ENCODE assay signal across 13 mouse cellular contexts in the genomic region with DNA sequence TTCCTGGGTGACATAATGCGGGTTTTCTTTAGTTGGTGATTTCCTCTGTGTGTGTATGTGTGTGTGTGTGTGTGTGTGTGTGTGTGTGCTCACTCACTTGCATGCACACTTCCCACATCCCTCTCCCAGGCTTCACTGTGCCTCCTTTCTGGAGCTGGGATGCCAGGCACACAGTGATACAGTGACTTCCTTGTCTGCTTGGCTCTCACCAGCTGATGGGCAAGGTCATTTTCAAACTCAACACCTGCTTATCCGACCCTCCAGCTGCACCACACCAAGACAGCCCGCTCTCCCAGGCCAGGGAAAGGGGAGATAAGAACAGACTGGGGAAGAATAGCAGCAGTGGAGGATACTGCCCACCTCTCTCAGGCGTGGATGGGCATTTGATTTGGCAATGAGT. TPM values are rescaled to one million over a fixed set of nuclear protein-coding genes. Genes with fewer than 3 reads are reported as not detected.
A peak's percentile ranks its signal among the peaks of the same experiment; 100 is the strongest.
DNase-seq lines count a peak whose midpoint lies in the region; ATAC-seq lines count a peak whose summit lies in the region.
"Had no signal": no experiment of that assay in that cellular context is flagged by ENCODE, and none has a peak within 500 bp of the region (broad histone marks: within the 10 kb centered on the region; RNA-seq: fewer than 3 reads in every experiment).

No protein-coding gene starts in this region.

- no peak overlapping the region for H3K4me3 ChIP-seq in heart, embryonic 15.5 days
- H3K4me3 ChIP-seq in neural tube, embryonic 13.5 days: no peak overlapping the region
- no peak overlapping the region for H3K4me3 ChIP-seq in hindbrain, embryonic 15.5 days
- H3K4me3 ChIP-seq in stomach, embryonic 15.5 days (replicated peaks): no peak overlapping the region
- H3K4me3 ChIP-seq: heart, adult 2 months; liver, embryonic 15.5 days had no signal

- peaks cover 47% of the 10 kb centered on the region for H3K4me1 ChIP-seq in heart, embryonic 15.5 days (replicated peaks)
- H3K4me1 ChIP-seq in neural tube, embryonic 13.5 days (replicated peaks): peaks cover 5% of the 10 kb centered on the region
- peaks cover 8% of the 10 kb centered on the region; the same call in 1 of the 2 replicates for H3K4me1 ChIP-seq in hindbrain, embryonic 15.5 days (replicated peaks)
- H3K4me1 ChIP-seq in stomach, embryonic 15.5 days: peaks cover 5% of the 10 kb centered on the region; the same call in 1 of the 2 replicates
- H3K4me1 ChIP-seq: liver, embryonic 15.5 days had no signal

- no peaks in the 10 kb centered on the region for H3K9me3 ChIP-seq in heart, embryonic 15.5 days (replicated peaks)
- H3K9me3 ChIP-seq in neural tube, embryonic 13.5 days: no peaks in the 10 kb centered on the region
- no peaks in the 10 kb centered on the region for H3K9me3 ChIP-seq in hindbrain, embryonic 15.5 days
- no peaks in the 10 kb centered on the region for H3K9me3 ChIP-seq in stomach, embryonic 15.5 days
- H3K9me3 ChIP-seq: liver, embryonic 15.5 days had no signal

- 21% methylated on average over 4 of the region's 4 CpGs for WGBS in heart, embryonic 15.5 days
- 80% methylated on average over 4 of the region's 4 CpGs for WGBS in neural tube, embryonic 13.5 days
- WGBS in hindbrain, embryonic 15.5 days: 48% methylated on average over 4 of the region's 4 CpGs
- 61% methylated on average over 4 of the region's 4 CpGs for WGBS in stomach, embryonic 15.5 days

- H3K9ac ChIP-seq in heart, embryonic 15.5 days: no peak overlapping the region
- no peak overlapping the region for H3K9ac ChIP-seq in neural tube, embryonic 13.5 days
- H3K9ac ChIP-seq in hindbrain, embryonic 15.5 days: no peak overlapping the region
- no peak overlapping the region for H3K9ac ChIP-seq in stomach, embryonic 15.5 days
- H3K9ac ChIP-seq: liver, embryonic 15.5 days had no signal

- DNase-seq in heart, adult 8-10 months (ENCODE audit: low spot score): no peak
- DNase-seq in neural tube, embryonic 10.5 days (ENCODE audit: extremely low spot score, low spot score): no peak
- no peak for DNase-seq in urinary bladder, postnatal 10 days (ENCODE audit: low spot score)
- DNase-seq in spleen, postnatal 4 days (ENCODE audit: low spot score in 2 of 2): no peak
- DNase-seq: adrenal gland, adult 8-10 months; heart, adult 2 months; thymus, adult 2 months had no signal

- peak; percentile 72 for ATAC-seq in heart, embryonic 15.5 days (replicated peaks; ENCODE audit: insufficient number of reproducible peaks, insufficient read depth, low FRiP score, low read depth)
- peak; percentile 69 for ATAC-seq in neural tube, embryonic 13.5 days (ENCODE audit: low read depth)
- peak; percentile 84 for ATAC-seq in hindbrain, embryonic 15.5 days (ENCODE audit: low FRiP score, low read depth)
- peak; percentile 36; the same call in 1 of the 2 replicates for ATAC-seq in stomach, embryonic 15.5 days (ENCODE audit: insufficient read depth, low FRiP score, low read depth)
- ATAC-seq: Patski had no signal

- H3K4me2 ChIP-seq in heart, embryonic 15.5 days: peak overlapping the region; percentile 8; the same call in 1 of the 2 replicates
- H3K4me2 ChIP-seq in neural tube, embryonic 13.5 days: no peak overlapping the region
- H3K4me2 ChIP-seq in hindbrain, embryonic 15.5 days: no peak overlapping the region
- H3K4me2 ChIP-seq in stomach, embryonic 15.5 days: no peak overlapping the region
- H3K4me2 ChIP-seq: liver, embryonic 15.5 days had no signal

- no peaks in the 10 kb centered on the region for H3K36me3 ChIP-seq in heart, embryonic 15.5 days
- H3K36me3 ChIP-seq in neural tube, embryonic 13.5 days: no peaks in the 10 kb centered on the region
- no peaks in the 10 kb centered on the region for H3K36me3 ChIP-seq in hindbrain, embryonic 15.5 days
- H3K36me3 ChIP-seq in stomach, embryonic 15.5 days: no peaks in the 10 kb centered on the region
- H3K36me3 ChIP-seq: liver, embryonic 15.5 days had no signal

- H3K27me3 ChIP-seq in heart, embryonic 15.5 days: peaks cover under 1% of the 10 kb centered on the region; the same call in 1 of the 2 replicates
- H3K27me3 ChIP-seq in neural tube, embryonic 13.5 days: no peaks in the 10 kb centered on the region
- H3K27me3 ChIP-seq in hindbrain, embryonic 15.5 days: no peaks in the 10 kb centered on the region
- no peaks in the 10 kb centered on the region for H3K27me3 ChIP-seq in stomach, embryonic 15.5 days (replicated peaks)
- H3K27me3 ChIP-seq: liver, embryonic 15.5 days; Patski had no signal

- peak overlapping the region; percentile 61 for H3K27ac ChIP-seq in heart, embryonic 15.5 days
- peak overlapping the region; percentile 49 for H3K27ac ChIP-seq in neural tube, embryonic 13.5 days (replicated peaks)
- peak overlapping the region; percentile 80 for H3K27ac ChIP-seq in hindbrain, embryonic 15.5 days (replicated peaks)
- H3K27ac ChIP-seq in stomach, embryonic 15.5 days: no peak overlapping the region
- H3K27ac ChIP-seq: heart, adult 2 months; liver, embryonic 15.5 days had no signal

RNA-seq across cellular contexts. Expression of a gene that starts 52.5 kb away (rescaled TPM):
- 14.7 and 15.4 TPM in 2 replicates for polyA plus RNA-seq in heart, embryonic 15.5 days (2015; fragmentation: Nextera tagmentation; extraction: Ambion mirVana)
- total RNA-seq in heart, adult 8-10 months (2022): 10 to 100 TPM; 19.5 to 27.9 (median 23.9) TPM
- 3.3 and 6.1 TPM in 2 replicates for polyA plus RNA-seq in neural tube, embryonic 13.5 days (2015; fragmentation: Nextera tagmentation; extraction: Ambion mirVana)
- 11.0 and 12.7 TPM in 2 replicates for polyA plus RNA-seq in hindbrain, embryonic 15.5 days (2015; fragmentation: Nextera tagmentation; extraction: Ambion mirVana)
- polyA plus RNA-seq in stomach, embryonic 15.5 days (2015; fragmentation: Nextera tagmentation; extraction: Ambion mirVana): 15.2 and 16.1 TPM in 2 replicates
